Mouse (Mus musculus) urinary bladder, postnatal 36 days (tissue): ENCODE measurements at regions not wholly inside any gene's neighbourhood (a gene's known extent, or its start where the extent isn't known, plus 50 kb on each side); places are given as distances from the start of the nearest gene placed in this dataset.
A peak's percentile ranks its signal among the peaks of the same experiment; 100 is the strongest.

Experiments used
- DNase-seq, 2 experiments: peaks; one replicate each; pipeline ENCODE4 v3.0.0; 2022; ENCODE audit warnings: low spot score in 2 of 2, mixed read lengths in 1 of 2

DNA sequence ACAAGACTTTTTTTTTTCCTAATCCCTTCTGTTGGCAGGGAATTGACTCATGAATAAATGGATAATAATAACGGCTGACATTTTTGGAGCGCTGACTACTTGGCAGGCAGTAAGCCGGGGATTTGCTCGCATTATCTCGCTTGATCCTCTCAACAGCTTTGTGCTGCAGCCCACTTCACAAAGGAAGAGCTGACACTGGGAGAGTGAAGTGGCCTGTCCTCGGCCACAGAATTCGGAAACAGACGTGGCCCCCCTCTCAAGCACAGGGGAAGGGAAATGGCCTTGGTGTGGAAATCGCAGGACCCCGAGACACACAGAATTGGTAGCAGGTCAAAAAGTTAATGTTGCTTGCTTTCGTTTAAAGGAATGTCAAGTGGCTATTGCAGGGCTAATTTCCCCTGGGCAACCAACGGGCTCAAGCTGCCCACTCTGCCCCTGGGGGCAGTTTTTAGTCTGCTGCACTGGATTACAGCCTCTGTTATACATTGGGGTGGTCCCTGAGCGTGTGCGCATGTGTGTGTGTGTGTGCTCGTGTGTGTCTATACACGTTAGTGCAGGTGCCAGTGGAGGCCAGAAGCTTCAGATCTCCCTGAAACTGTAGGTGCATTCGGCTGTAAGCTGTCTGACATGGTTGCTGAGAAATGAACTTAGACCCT lies 483.1 kb downstream of the Plcl1 start:
- no peak for DNase-seq

DNA sequence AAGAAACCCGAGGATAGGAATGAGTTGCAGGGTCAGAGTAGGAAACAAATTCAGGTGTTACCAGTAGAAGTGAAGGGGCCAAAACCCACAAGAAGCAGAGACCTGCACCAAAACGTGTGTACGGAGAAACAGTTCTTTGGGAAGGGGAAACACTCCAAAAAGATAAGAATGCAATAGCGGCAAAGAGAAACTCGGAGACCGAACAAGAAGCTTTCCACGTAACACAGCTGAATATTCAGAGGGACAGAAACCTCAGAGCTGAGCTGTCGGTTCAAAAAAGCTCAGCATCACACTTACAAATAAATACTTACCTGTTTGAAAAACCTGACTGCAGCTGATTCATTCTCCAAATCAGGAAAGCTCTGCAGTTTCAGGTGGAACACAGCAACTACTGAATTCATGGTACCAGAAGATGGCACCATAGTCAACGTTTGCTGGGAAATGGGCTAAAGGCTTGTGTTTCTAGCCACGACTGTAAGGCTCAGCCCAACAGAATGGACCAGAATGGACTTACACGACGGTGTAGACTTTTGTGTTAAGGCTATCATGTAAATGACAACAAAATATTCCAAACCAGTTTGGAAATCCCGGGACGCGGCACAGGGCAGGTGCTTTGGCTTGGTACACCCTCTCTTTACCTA lies 484.9 kb downstream of the Plcl1 start:
- DNase-seq: no peak

DNA sequence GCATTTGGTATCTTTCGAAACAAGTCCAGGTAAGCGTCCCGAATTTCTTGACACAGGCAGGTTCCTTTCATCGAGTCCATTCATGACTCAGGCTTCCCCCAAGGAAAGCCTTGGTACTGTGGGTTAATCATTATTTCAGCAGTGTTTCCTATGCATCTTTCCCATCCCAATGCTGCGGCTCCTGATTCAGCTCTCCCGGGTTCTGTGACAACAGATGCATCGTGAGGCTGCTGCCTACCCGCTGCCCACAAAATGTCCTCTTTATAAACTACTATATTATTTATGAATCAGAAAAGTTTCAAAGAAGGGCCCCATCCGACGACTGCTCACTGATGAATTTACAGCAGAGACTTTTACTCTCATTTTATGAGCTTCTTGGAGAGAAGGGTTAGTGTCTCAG lies 486.2 kb downstream of the Plcl1 start:
- no peak for DNase-seq

GRCm38 (mm10) chr1:55897572-55897971 lies 491.9 kb downstream of the Plcl1 start:
- DNase-seq: no peak

- DNase-seq: no peak
Observed at GRCm38 (mm10) chr1:55898031-55898430, 492.3 kb downstream of the Plcl1 start.

DNA sequence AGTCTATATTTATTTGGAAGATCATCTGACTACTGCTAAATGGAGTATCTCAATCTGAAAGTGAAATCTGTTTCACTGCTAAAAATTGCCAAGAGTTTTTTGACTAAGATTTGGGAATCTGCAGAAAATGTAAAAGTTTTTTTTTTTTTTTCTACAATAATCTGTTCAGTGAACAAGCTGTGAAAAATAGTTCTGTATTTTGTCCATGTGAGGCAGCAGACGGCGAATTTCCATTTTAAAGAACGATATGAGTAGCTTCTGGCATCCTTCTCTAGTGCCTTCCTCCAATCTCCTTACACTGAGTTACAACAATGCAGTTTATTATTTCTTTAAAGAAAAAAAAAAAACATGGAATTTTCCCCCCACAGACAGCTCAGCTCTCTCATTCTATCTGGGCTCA lies 494.3 kb downstream of the Plcl1 start:
- DNase-seq: no peak

DNA sequence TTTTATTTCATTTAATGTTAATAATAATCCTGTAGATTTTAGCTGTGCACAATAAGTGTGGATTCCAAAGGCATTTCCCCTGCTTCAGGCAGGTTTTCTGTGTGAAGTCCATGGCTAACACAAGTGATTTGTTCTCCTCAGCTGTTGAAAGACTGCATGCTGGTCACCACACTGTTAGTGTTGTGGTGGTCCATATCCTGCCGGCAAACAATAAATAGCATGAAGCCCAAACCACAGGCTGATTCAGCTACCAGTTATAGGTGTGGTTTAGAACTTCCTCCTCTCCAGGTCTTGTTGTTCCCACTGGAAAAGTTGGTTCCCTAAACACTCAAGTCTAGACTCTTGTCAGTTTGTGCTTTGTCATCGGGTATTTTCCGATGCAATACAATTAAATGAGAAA lies 497.5 kb downstream of the Plcl1 start:
- no peak for DNase-seq

- no peak for DNase-seq
Observed at GRCm38 (mm10) chr1:55904571-55904970, 498.9 kb downstream of the Plcl1 start.

GRCm38 (mm10) chr1:55905232-55905631 lies 499.5 kb downstream of the Plcl1 start:
- no peak for DNase-seq

DNA sequence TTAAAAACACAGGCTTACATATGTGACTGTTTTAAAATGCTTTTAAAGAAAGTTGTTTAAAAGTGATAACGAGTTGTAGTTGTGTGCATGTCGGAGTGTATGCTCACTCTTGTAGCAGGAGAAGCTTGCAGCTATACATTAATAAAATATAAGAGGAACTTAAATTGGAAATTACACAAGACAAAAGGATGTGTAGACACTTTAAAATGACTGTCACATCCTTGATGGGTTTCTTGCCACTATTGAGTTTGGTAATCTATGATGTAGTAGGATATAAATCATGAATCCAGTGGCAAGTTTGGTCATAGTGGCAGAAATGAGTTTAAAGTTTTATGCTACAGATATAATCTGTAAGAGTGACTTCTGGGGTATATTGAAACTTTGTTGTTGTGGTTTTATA lies 504.3 kb downstream of the Plcl1 start:
- DNase-seq: no peak

- no peak for DNase-seq
Observed at GRCm38 (mm10) chr1:55914284-55914683, 508.6 kb downstream of the Plcl1 start.

- no peak for DNase-seq
Observed at GRCm38 (mm10) chr1:55915940-55916339, 510.2 kb downstream of the Plcl1 start.

- no peak for DNase-seq
Observed at GRCm38 (mm10) chr1:55919516-55919915, 513.8 kb downstream of the Plcl1 start.

DNA sequence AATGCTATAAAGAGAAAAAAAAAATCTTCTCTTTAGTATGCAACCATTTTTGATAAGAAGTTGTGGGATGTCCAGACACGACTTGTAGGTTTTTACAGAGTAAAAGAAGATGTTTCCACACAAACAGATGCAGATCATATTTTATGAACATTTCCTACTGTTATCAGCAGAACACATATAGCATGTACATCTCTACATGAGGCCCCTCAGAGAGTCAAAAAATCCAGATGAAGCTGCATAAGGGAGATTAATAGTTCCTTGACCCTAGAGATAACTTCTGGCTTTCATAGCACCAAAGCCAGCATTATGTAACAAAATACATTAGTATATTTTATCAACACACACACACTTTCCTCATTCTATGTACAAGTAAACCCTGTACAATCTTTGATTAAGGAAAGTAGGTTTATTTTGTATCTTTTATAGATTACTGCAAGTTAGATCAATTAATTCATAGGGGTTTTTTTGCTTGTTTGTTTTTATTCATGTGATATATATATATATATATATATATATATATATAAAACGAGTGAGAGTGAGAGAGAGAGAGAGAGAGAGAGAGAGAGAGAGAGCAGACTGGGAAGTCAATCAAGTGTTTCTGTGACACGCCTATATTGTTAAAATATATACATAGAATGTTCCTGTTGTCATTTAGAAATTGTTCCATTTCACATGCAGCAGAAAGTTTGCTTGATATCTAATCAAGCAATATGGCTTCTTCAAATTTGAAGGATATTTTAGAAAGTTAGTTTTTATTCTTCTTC lies 541.2 kb downstream of the Plcl1 start:
- no peak for DNase-seq

DNA sequence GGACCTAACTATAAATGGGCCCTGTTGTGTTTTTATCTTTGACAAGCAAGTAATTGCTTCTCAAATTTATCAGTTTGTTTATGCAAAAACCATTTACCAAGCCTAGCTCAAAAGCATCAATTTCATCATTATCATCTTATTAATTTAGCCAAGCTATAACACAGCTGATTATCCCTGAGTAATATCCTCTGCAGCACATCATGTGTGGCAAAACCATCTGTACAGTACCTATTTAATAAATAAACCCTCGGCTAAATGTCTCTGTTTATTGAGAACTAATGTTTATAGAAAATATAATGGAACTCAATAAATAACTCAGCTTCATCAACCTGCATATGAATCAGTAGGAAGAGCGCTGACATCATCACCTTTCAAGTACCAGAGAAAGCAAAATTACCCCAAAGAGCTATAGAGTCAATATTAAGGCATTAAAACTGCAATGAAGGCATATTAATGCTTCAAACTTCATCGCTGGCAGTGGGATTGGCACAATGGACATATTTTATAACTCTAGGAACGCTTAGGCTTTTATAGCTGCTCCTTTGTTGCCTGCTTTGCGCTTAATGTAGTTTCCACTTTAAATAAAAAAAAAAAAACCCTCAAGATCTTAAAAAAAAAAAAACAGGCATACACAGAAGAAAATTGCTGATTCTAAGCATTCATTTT lies 542.0 kb downstream of the Plcl1 start:
- DNase-seq: no peak

- no peak for DNase-seq
Observed at GRCm38 (mm10) chr1:55949606-55950005, 543.9 kb downstream of the Plcl1 start.

DNA sequence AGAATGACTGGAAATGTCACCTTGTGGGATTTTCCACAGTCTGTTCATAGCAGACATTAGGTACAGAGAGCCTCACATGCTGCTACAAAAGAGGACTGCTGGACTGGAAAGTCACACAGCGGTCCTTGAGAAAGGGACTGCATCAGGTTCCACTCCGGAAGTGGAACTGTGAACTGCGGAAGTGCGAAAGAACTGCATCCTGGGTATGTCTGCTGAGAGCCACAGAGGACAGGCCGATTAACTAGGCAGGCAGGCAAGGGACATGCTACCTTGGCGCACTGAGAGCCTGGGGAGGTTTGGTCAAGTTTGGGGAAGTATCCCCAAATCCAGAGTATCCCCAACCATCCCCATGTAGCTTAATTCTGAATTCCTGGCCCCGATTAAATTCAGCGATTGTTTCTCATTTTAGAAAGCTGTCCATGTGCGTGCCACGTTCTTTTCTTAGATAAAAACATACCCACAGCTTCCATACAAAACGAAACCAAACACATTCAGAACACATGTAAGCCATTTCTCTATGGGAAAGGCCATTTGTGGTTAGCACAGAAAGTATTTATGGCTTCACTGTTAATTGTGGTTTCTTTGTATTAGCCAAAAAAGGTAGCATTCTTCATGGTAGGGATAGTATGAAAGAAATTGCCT lies 552.2 kb downstream of the Plcl1 start:
- DNase-seq: no peak

DNA sequence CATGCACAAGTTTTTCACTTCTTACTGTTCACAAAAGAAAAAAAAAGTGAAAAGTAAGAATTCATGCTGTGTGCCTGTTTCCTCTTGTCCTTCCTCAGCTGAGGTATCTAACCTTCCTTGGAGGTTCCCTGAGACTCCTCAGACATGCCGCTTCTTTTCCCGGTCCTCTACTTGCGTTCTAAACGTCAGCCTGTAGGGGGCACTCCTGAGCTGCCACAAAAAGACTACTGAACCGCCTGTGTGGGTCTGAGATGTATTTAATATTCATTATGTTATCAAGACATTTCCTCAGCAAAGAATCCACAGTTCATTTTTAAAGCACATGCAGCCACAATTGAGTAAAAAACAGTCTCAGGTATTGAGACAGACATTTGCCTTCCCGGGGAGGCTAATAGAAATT lies 554.6 kb downstream of the Plcl1 start:
- peak; percentile 31 to 62 for DNase-seq

DNA sequence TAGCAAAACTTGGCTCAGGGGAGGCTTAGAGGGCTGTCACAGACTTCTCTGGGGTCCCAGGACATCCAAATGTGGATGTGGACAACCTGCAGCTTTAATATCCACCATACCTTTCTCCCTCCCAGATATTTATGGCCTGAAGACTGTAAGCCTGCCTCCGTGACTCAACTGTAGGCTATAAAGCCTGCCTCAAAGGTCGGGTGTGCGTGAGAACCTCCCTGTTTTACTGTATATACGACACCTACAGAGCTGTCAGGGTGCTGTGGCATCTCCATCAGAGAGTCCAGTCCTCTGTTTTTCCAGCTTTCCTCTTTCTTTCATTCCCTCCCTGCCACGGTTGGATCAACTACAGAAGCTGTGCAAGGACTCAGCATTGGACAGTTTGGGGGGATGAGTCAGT lies 558.1 kb downstream of the Plcl1 start:
- no peak for DNase-seq

DNA sequence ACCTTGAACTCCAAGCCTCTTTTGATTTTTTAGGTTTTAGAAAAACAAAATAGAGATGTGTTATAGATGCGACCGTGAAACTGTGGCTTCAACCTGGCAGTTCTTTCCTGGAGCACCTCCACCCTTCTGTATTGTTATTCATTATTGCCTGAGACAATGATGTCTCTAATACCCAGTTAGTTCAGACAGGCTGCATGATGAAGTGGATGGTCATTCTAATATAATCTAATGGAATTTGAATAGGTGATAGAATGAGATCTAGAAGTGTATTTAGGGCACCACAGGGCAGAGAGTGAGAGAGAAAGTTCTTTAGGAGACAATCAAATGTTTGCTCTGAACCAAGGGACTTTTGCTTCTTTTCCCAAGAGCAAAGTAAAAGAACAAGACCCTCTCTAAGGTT lies 560.6 kb downstream of the Plcl1 start:
- DNase-seq: no peak

GRCm38 (mm10) chr1:55967869-55968268 lies 562.1 kb downstream of the Plcl1 start:
- DNase-seq: no peak

DNA sequence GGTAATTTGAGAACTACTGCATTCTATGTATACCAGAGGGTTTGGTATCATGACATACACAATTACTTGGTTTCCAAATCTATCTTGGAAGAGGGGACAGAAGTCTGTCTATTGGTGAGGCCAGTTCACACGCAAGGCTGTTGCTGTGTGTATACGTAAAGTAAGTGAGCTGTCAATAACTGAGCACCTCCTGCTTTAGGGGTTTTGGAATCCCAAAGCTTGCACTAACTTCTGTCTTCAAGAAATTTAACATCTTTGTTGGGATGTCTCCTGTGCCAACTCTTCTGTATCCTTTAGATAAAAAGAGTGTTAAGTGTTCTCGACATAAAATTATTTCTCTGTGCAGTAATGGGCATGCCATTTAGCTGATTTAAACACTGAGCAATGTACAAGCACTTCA lies 572.1 kb downstream of the Plcl1 start:
- no peak for DNase-seq
